Mouse (Mus musculus) megakaryocyte progenitor cell, adult 5-6 weeks (primary cell): Measurements from ENCODE around the gene Ccdc78. TPM values are rescaled to one million over a fixed set of nuclear protein-coding genes. Genes with fewer than 3 reads are reported as not detected.
A peak's percentile ranks its signal among the peaks of the same experiment; 100 is the strongest.

Source experiments
- ATAC-seq: replicated peaks from 2 replicates; pipeline ENCODE4 v1.8.0; 2016; ENCODE audit warnings: mild to moderate bottlenecking, moderate TSS enrichment, inconsistent platforms; ENCODE audit not compliant: poor library complexity
- total RNA-seq, 2 experiments: library from RNA; stranded (forward) in 1 of 2; stranded (reverse) in 1 of 2; fragments of 157-497, 149-512 nt in 1 of 2; fragments of 200-1000 nt in 1 of 2; gene quantifications; 2 replicates each; pipeline versions ENCODE4 v1.2.3 to v1.2.4; 2015 to 2017

Ccdc78 gene
- total RNA-seq, 2 experiments from 2014 or later: 0.05 to 0.21 TPM

DNA sequence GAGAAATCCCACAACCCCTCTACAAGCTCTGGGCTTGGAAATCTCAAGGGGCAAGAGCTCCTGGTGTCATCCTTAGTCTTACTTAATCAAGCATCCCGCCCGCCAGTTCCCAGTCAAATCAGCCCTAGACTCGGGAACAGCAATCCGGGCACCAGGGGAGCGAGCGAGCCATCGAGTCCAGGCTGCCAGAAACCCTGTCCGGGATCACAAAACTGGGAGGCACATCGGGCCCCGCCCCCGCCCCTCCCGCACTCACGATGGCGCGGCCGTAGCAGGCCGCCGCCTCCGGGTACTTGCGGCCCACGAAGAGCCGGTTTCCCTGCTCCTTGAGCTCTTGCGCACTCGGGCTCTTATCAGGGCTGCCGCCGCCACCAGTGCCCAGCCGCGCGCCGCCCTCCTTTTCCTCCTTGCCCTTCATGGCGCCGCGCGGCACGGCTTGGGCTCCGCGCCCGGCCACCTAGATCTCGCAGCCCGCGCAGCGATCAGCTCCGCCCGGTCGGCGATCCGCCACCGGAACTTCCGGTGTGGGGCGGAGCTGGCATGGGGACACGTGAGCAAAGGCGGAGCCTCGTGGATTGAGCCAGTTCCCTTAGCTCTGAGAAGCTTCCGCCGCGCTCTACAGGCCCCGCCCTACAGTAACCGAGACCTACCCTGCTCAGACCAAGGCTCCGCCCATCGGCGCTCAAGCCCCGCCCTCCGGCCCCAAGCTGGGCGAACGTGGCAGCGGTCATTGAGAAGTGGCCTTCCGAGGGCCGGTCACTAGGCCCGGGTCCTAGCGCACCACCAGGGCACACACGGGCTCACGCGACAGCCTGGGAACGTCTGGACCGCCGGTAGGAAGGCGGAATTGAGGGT is 46.3 kb downstream of the Ccdc78 start:
- peak; percentile 71 for ATAC-seq

DNA sequence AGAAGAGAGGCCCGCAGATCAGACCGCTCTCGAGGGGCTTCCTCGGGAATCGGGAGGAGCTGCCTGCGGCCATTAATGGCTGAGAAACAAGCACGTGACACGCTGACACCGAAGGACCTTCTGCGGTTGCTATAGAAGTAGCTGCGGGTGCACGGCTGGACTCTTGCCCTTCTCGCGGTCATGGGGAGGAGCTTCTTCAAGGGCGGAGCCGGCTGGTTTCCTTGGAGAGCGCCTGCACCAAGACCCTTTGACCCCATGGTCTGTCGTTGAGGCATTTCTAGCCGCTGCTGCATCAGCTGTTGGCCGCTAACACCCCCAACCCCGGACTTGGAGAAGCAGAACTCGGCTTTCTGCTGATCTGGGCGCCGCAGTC is 46.9 kb downstream of the Ccdc78 start, which contains the start of gene Stub1:
Gene Stub1 (minus strand): TSS at position 114 of the 373 bp plus-strand sequence.
- peak; percentile 38 for ATAC-seq

DNA sequence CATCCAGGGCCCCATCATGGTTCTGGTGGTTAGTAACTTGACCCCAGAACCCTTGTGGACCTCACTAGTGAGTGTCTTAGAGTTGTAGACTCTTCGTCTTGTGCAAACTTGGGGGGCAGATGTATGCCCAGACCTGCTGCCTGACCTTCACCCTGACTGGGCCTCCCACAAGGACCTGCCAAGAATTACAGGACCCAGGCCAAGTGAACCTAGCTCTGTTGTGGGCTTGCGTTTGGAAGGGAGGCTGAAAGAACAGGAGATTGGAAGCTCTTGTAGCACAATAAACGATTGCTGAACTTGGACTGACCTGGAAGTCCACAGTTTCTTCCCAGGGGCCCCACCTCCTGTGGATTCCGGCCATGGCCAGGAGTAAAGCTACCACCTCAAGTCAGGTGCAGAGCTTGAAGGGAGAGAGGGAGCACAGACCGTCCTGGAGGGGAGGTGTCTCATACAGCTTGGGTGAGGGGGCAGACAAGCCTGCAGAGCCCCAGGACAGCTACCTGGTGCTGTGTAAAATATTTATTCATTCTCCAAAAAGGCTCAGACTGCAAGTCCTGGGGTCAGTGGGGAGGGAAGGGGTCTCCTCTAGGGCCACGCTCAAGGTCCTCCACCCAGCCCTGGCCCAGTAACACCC is 47.7 kb downstream of the Ccdc78 start:
- no peak for ATAC-seq

DNA sequence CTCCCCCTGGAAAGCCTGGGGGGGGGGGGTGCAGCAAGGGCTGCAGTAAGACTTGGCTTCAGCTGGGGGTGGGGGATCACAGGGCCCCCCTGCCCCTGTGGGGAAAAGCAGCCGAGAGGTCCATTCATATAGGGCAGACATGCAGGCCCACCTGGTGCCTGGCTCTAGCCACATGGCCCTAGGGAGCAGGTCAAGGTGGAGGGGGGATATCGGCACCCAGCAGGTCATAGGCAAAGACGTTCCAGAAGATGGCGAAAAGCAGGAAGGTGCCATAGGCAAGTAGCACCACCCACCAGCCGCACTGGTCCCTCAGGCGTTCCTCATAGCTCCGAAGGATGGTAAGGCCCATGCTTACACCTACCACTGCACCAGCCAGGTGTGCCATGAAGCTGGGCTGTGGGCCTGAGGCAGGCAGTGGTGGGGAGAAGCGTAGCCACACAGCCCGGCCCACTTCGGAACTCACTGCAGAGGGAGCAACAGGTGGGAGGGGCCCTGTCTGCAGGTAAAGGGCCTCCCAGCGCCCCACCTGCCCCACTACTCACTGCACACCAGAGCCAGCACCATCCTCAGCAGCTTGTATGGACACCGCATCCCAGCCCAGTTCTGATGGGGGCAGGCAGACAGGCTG is 48.3 kb downstream of the Ccdc78 start:
- ATAC-seq: no peak

DNA sequence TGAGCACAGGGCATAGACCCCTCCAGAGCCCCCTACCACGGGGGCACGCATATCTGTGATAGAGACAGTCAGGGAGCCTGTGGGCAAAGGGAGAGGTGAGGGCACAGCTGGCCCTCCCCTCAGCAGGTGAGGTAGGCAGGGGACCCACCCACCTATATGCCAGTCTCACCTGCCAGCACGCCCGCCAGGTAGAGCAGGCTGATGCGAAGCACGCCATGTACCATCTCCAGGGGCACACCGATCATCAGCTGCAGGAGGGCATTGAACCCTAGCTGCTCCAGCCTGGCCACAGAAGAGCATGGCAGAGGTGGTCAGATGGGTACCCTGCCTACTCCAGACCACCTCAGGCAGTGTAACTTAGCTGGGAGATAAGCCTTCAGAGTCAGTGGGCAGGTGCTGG is 48.9 kb downstream of the Ccdc78 start:
- ATAC-seq: no peak

DNA sequence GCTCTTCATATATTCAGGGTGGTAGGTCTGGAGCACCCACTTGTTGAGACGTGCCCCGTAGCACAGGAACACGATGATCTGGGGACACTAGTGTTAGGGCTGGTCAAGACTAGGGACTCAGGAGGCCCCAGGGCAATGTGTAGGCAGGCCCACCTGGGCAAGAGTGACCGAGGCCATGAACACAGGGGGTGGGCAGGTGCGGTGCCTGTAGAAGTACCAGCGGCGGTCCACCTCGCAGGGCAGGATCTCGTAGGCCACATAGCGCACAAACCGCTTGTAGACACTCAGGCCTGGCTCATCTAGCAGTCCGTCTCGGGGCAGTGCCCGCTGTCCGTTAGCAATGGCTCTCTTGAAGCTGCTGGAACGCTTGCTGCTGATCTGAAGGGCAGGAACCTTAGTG is 49.4 kb downstream of the Ccdc78 start:
- ATAC-seq: no peak

DNA sequence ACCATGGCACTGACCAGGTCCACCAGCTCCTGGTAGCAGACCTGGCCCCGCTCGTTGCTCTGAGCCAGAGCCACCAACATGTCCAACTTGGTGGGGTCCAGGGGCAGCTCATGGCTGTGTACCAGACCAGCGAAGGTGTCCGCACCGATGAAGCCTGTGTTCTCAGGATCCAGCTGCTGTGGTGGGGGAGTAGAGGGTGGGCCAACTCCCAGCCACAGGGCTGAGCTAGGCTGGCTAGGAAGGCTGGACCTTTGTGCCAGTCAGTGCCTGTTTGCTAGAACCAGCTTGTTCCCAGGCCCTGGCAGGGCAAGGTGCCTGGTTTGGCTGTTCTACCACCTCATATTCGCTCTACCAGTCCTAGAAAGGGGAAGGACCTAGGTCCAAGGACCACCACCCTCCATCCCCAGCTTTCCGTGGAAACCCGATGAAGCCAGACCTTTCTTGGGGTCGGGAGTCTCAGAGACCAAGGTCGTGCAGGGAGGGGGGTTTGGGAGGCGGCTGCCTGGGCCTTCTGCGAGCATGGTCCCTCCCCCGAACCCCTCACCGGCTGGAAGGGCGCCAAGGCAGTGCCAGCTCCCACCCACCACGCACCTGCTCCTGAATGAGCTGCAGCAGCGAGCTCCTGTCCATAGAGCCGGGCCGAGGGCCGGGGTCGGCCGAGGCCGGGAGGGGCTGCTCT is 50.2 kb downstream of the Ccdc78 start:
- ATAC-seq: no peak

DNA sequence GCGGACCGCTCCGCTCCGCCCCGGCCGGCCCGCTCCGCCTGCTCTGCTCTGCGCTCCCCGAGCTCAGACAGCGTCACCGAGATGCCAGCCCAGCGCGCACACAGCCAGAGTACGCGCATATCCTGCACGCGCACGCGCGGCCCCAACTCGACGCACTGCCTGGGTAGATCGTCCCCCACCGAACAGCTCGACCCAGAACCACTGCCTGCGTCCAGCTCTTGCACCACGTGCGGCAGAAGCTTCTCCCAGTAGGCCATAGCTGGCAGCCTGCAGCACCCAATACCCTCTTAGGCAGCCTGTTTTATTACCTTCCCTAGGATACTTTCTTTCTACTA is 50.7 kb downstream of the Ccdc78 start, which contains the start of gene Rhbdl1:
Gene Rhbdl1 (minus strand): TSS at position 220 of the 335 bp plus-strand sequence.
- ATAC-seq: peak; percentile 48

DNA sequence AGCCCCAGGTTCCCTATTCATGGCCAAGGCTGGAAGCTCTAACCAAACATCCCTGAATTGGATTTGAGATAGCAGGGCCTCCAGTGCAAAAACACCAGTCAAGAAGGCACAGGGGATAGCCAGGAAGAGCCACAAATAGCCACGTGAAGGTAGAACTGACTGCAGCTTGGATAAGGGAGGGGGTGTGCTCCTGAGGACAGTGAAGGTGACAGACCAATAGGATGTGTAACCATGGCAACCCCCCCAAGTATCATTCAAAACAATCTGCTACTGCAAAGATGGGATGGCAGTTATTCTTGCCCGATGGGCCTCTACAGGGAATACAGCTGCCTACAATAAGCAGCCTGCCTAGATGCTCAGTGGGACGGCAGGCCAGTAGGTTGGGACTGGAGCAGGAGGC is 51.2 kb downstream of the Ccdc78 start:
- no peak for ATAC-seq

DNA sequence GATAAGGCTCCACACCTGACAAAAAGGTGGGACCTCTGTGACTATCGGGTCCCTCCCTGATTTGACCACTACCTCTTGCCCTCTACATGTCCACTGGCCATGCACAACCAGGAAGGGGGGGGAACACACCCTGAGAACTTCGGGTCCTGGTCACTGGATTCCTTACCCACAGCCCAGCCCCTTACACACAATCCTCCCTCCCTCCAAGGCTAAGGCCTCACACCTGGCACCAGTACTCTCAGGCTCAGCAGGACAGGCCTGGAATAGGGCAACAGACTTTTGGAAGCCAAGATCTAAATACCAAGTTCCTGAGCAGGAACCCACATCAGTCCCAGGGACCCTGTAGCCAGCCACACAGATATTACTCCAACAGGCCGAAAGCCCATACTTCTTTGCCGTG is 52.5 kb downstream of the Ccdc78 start:
- no peak for ATAC-seq

DNA sequence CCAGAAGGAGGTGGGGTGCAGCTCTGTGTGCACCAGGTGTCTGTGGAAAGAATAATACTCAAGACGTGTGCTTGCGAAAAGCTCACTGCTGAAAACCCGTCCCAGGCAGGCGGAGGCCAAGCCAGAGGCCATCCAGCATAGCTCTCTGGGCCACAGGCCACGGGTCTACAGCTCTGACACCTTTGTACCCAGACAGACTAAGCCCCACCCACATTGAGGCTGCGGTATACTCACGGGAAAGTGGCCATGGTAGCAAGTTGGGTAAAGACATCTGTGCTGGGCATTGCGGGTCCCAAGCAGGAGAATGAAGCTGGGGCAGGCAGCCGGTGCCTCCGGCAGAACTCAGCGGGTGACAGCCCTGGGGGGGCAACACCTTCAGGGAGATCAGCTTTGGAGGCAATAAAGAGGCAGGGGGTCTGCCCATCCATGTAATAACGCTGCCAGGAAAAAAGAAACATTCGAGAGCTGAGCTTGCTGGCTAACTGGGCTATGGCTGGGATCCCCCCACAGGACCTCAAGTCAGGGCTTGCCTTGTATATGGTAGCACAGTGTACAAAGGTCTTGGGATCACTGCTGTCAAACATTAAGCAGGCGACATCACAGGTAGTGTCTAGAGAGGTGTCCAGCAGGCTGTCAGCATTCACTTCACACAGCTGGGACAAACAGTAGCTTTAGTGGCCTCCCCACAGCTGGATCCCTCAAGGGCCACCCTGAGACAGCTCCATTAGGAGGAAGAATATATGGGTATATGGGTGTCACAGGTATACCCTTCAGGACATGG is 53.3 kb downstream of the Ccdc78 start:
- no peak for ATAC-seq

Other genes with a start within 250 kb of the Ccdc78 start
- gene Sox8, start 215.9 kb upstream of the Ccdc78 start, total RNA-seq (2015): not detected in 2 replicates
- gene Sox8, start 215.9 kb upstream of the Ccdc78 start, total RNA-seq (2017): not detected in 2 replicates
- gene Lmf1, start 207.5 kb upstream of the Ccdc78 start, total RNA-seq (2015): 23.2 and 25.6 TPM in 2 replicates
- 11.7 and 14.1 TPM in 2 replicates for gene Lmf1, start 207.5 kb upstream of the Ccdc78 start, total RNA-seq (2017)
- gene Gng13, start 69.4 kb upstream of the Ccdc78 start, total RNA-seq (2015): not detected in 2 replicates
- 0.34 TPM in 1 of 2 replicates, not detected in the other for gene Gng13, start 69.4 kb upstream of the Ccdc78 start, total RNA-seq (2017)
- 12.9 and 19.0 TPM in 2 replicates for gene Chtf18, start 59.2 kb upstream of the Ccdc78 start, total RNA-seq (2015)
- gene Chtf18, start 59.2 kb upstream of the Ccdc78 start, total RNA-seq (2017): 27.0 and 30.2 TPM in 2 replicates
- gene Rpusd1, start 58.9 kb upstream of the Ccdc78 start, total RNA-seq (2015): 5.5 and 5.7 TPM in 2 replicates
- gene Rpusd1, start 58.9 kb upstream of the Ccdc78 start, total RNA-seq (2017): 1.6 and 6.0 TPM in 2 replicates
- gene Mslnl, start 50.5 kb upstream of the Ccdc78 start, total RNA-seq (2015): not detected in 2 replicates
- not detected in 2 replicates for gene Mslnl, start 50.5 kb upstream of the Ccdc78 start, total RNA-seq (2017)
- gene Msln, start 32.2 kb upstream of the Ccdc78 start, total RNA-seq (2015): 0.46 TPM in 1 of 2 replicates, not detected in the other
- not detected in 2 replicates for gene Msln, start 32.2 kb upstream of the Ccdc78 start, total RNA-seq (2017)
- gene Narfl, start 12.8 kb upstream of the Ccdc78 start, total RNA-seq (2015): 12.3 and 16.2 TPM in 2 replicates
- gene Narfl, start 12.8 kb upstream of the Ccdc78 start, total RNA-seq (2017): 24.5 and 31.5 TPM in 2 replicates
- gene Haghl, start 907 bp upstream of the Ccdc78 start, total RNA-seq (2015): 10.9 and 13.4 TPM in 2 replicates
- gene Haghl, start 907 bp upstream of the Ccdc78 start, total RNA-seq (2017): 15.2 and 18.8 TPM in 2 replicates
- gene Fam173a, start 6.3 kb downstream of the Ccdc78 start, total RNA-seq (2015): 113 and 126 TPM in 2 replicates
- 29.3 and 38.2 TPM in 2 replicates for gene Fam173a, start 6.3 kb downstream of the Ccdc78 start, total RNA-seq (2017)
- gene AC134908.4, start 9.1 kb downstream of the Ccdc78 start, total RNA-seq (2015): 1.8 TPM in 1 of 2 replicates, not detected in the other
- gene AC134908.4, start 9.1 kb downstream of the Ccdc78 start, total RNA-seq (2017): not detected in 2 replicates
- 4.5 and 9.7 TPM in 2 replicates for gene Metrn, start 10.6 kb downstream of the Ccdc78 start, total RNA-seq (2015)
- gene Metrn, start 10.6 kb downstream of the Ccdc78 start, total RNA-seq (2017): 26.8 and 29.5 TPM in 2 replicates
- not detected in 2 replicates for gene Fbxl16, start 22.5 kb downstream of the Ccdc78 start, total RNA-seq (2015)
- not detected in 2 replicates for gene Fbxl16, start 22.5 kb downstream of the Ccdc78 start, total RNA-seq (2017)
- gene Wdr24, start 37.0 kb downstream of the Ccdc78 start, total RNA-seq (2015): 10.0 and 10.1 TPM in 2 replicates
- gene Wdr24, start 37.0 kb downstream of the Ccdc78 start, total RNA-seq (2017): 16.1 and 18.0 TPM in 2 replicates
- gene Jmjd8, start 42.3 kb downstream of the Ccdc78 start, total RNA-seq (2015): 12.0 and 15.6 TPM in 2 replicates
- 19.5 and 22.8 TPM in 2 replicates for gene Jmjd8, start 42.3 kb downstream of the Ccdc78 start, total RNA-seq (2017)
- 66.5 and 73.4 TPM in 2 replicates for gene Stub1, start 46.8 kb downstream of the Ccdc78 start, total RNA-seq (2015)
- gene Stub1, start 46.8 kb downstream of the Ccdc78 start, total RNA-seq (2017): 99.5 and 106 TPM in 2 replicates
- 1.0 and 1.1 TPM in 2 replicates for gene Rhbdl1, start 50.7 kb downstream of the Ccdc78 start, total RNA-seq (2015)
- gene Rhbdl1, start 50.7 kb downstream of the Ccdc78 start, total RNA-seq (2017): 2.5 TPM in 1 of 2 replicates, not detected in the other
- 0.17 and 0.32 TPM in 2 replicates for gene Gm20683, start 55.2 kb downstream of the Ccdc78 start, total RNA-seq (2015)
- gene Gm20683, start 55.2 kb downstream of the Ccdc78 start, total RNA-seq (2017): 0.54 and 0.78 TPM in 2 replicates
- 15.1 and 17.0 TPM in 2 replicates for gene Rhot2, start 58.3 kb downstream of the Ccdc78 start, total RNA-seq (2015)
- gene Rhot2, start 58.3 kb downstream of the Ccdc78 start, total RNA-seq (2017): 18.0 and 19.7 TPM in 2 replicates
- gene Wdr90, start 74.9 kb downstream of the Ccdc78 start, total RNA-seq (2015): 29.5 and 37.9 TPM in 2 replicates
- gene Wdr90, start 74.9 kb downstream of the Ccdc78 start, total RNA-seq (2017): 17.4 and 17.6 TPM in 2 replicates
- 41.0 and 42.2 TPM in 2 replicates for gene Mcrip2, start 82.2 kb downstream of the Ccdc78 start, total RNA-seq (2015)
- 8.6 and 19.7 TPM in 2 replicates for gene Mcrip2, start 82.2 kb downstream of the Ccdc78 start, total RNA-seq (2017)
- 34.3 and 39.1 TPM in 2 replicates for gene Mettl26, start 88.5 kb downstream of the Ccdc78 start, total RNA-seq (2015)
- gene Mettl26, start 88.5 kb downstream of the Ccdc78 start, total RNA-seq (2017): 15.4 and 22.3 TPM in 2 replicates
- 0.37 and 1.1 TPM in 2 replicates for gene Wfikkn1, start 94.3 kb downstream of the Ccdc78 start, total RNA-seq (2015)
- 0.12 and 0.54 TPM in 2 replicates for gene Wfikkn1, start 94.3 kb downstream of the Ccdc78 start, total RNA-seq (2017)
- 7.9 and 8.5 TPM in 2 replicates for gene Rab40c, start 133.1 kb downstream of the Ccdc78 start, total RNA-seq (2015)
- 10.4 and 12.0 TPM in 2 replicates for gene Rab40c, start 133.1 kb downstream of the Ccdc78 start, total RNA-seq (2017)
- 53.3 and 56.3 TPM in 2 replicates for gene Pigq, start 158.4 kb downstream of the Ccdc78 start, total RNA-seq (2015)
- gene Pigq, start 158.4 kb downstream of the Ccdc78 start, total RNA-seq (2017): 41.6 and 41.8 TPM in 2 replicates
- not detected in 2 replicates for gene Nhlrc4, start 158.4 kb downstream of the Ccdc78 start, total RNA-seq (2015)
- gene Nhlrc4, start 158.4 kb downstream of the Ccdc78 start, total RNA-seq (2017): not detected in 2 replicates
- gene A930017K11Rik, start 166.0 kb downstream of the Ccdc78 start, total RNA-seq (2015): not detected in 2 replicates
- not detected in 2 replicates for gene A930017K11Rik, start 166.0 kb downstream of the Ccdc78 start, total RNA-seq (2017)
- 8.6 and 11.2 TPM in 2 replicates for gene Capn15, start 199.2 kb downstream of the Ccdc78 start, total RNA-seq (2015)
- 2.4 and 3.3 TPM in 2 replicates for gene Capn15, start 199.2 kb downstream of the Ccdc78 start, total RNA-seq (2017)